Mouse (Mus musculus) embryonic facial prominence, embryonic 14.5 days (tissue): ENCODE data around the gene Hlx. TPM values are rescaled to one million over a fixed set of nuclear protein-coding genes. Genes with fewer than 3 reads are reported as not detected.

ENCODE experiments used
- ATAC-seq: fragments of 200-750 bp; cut with Nextera tagmentation; 2 replicates; pipeline ENCODE4 v1.8.0; 2017; ENCODE audit warnings: low read depth, moderate number of reproducible peaks, moderate TSS enrichment
- DNase-seq: peaks from one replicate; pipeline ENCODE4 v3.0.0-alpha.2; 2015; ENCODE audit warnings: low spot score
- H3K27ac ChIP-seq: fragments of 300-500 bp; sonication (generic); replicated peaks from 2 replicates; pipeline ENCODE4 v1.5.1; 2014; ENCODE audit warnings: low read depth, mild to moderate bottlenecking, low read length, moderate library complexity
- H3K27me3 ChIP-seq: fragments of 300-500 bp; sonication (generic); replicated peaks from 2 replicates; pipeline ENCODE4 v1.6.1; 2014; ENCODE audit warnings: low read length; ENCODE audit not compliant: control insufficient read depth, insufficient read depth
- H3K36me3 ChIP-seq: fragments of 300-500 bp; sonication (generic); 2 replicates; pipeline ENCODE4 v1.6.1; 2014; ENCODE audit warnings: low read length, mixed read lengths; ENCODE audit not compliant: control insufficient read depth, insufficient read depth
- H3K4me1 ChIP-seq: fragments of 300-500 bp; sonication (generic); 2 replicates; pipeline ENCODE4 v1.6.1; 2014; ENCODE audit warnings: antibody characterized with exemption, low read length; ENCODE audit not compliant: control insufficient read depth, insufficient read depth
- H3K4me2 ChIP-seq: fragments of 300-500 bp; sonication (generic); 2 replicates; pipeline ENCODE4 v1.6.1; 2014; ENCODE audit warnings: low read depth, mild to moderate bottlenecking, low read length, moderate library complexity, mixed read lengths
- H3K4me3 ChIP-seq: fragments of 300-500 bp; sonication (generic); 2 replicates; pipeline ENCODE4 v1.5.1; 2014; ENCODE audit warnings: low read depth, mild to moderate bottlenecking, low read length
- H3K9ac ChIP-seq: fragments of 300-500 bp; sonication (generic); 2 replicates; pipeline ENCODE4 v1.6.1; 2014; ENCODE audit warnings: low read depth, mild to moderate bottlenecking, low read length, moderate library complexity, mixed read lengths
- H3K9me3 ChIP-seq: fragments of 300-500 bp; sonication (generic); 2 replicates; pipeline ENCODE4 v1.6.1; 2016; ENCODE audit warnings: low read length; ENCODE audit not compliant: control insufficient read depth
- WGBS: fragments of 180-500 bp; shearing (Covaris S2); extraction: QIAGEN DNeasy Blood & Tissue Kit; methylation state at CpG from one replicate; pipeline ENCODE4 v1.1.7; 2014; 5-methylcytosine and 5-hydroxymethylcytosine counted together
- polyA plus RNA-seq: library from polyadenylated mRNA; unstranded; fragments of >200 nt; fragmentation: Nextera tagmentation; extraction: Ambion mirVana; gene quantifications from 2 replicates; pipeline ENCODE4 v1.2.1, GENCODE M21; 2014

The Hlx gene
- polyA plus RNA-seq, 1 experiment from 2014 or later, result 14.4 TPM

- peaks cover 13% of the 10 kb centered on the region; the same call in 1 of the 2 replicates for H3K4me1 ChIP-seq
- WGBS, result 5% methylated on average over 25 of the region's 25 CpGs
- ATAC-seq, result no peak
- H3K4me2 ChIP-seq, result no peak overlapping the region
- H3K36me3 ChIP-seq, result no peaks in the 10 kb centered on the region
- H3K9me3 ChIP-seq, result no peaks in the 10 kb centered on the region
- peak; percentile 26 for DNase-seq
- H3K27ac ChIP-seq, result no peak overlapping the region
- no peak overlapping the region for H3K9ac ChIP-seq
- H3K4me3 ChIP-seq, result no peak overlapping the region
- peaks cover 76% of the 10 kb centered on the region for H3K27me3 ChIP-seq
These were observed 2.8 kb upstream of the Hlx start for GRCm38 (mm10) chr1:184734991-184735920.

DNA sequence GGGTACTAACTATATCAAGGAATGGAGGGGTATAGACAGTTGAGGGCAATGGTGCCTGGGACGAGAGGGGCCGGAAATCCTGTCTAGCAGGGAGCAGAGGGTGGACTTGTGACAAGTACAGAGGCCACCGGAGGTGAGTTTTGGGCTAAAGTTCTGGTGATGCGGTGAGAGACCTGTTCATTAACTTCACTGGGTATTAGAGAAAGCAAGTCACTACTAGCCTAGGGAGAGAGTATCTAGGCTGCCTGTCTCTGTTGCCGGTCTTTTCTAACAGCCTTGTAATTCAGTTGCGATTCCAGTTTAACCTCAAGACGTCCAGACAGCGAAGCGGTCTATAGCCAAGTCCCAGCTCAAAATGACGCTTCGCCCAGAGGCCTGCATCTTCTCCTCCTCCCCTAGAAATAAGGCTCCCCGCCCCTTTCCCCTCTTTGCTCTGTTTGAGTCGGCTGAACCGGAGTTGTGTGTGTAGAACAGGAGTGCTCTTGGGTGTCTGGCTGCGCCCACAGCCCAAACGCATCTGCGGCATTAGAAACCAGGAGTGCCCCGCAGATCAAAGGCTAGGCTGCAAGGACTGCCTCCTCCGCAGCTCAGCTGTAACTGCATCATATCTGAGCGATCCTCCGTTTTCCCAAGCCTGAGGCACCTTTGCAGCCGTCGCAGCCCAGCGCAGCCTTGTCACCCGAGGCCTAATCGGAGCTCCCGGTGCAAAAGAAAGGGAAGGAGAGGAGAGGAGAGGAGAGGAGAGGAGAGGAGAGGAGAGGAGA, 1.8 kb upstream of the Hlx start:
- H3K27ac ChIP-seq, result no peak overlapping the region
- H3K4me1 ChIP-seq, result peaks cover 13% of the 10 kb centered on the region; the same call in 1 of the 2 replicates
- H3K36me3 ChIP-seq, result no peaks in the 10 kb centered on the region
- H3K4me3 ChIP-seq, result peak overlapping the region; percentile 60
- peaks cover 83% of the 10 kb centered on the region for H3K27me3 ChIP-seq
- H3K4me2 ChIP-seq, result peak overlapping the region; percentile 93; the same call in 1 of the 2 replicates
- ATAC-seq (no peak), DNase-seq (peak; percentile 12)
- H3K9me3 ChIP-seq, result no peaks in the 10 kb centered on the region
- 0 out of 2 replicates have a peak overlapping the region, but pooled peaks have one; percentile 16 for H3K9ac ChIP-seq
- 2% methylated on average over 27 of the region's 27 CpGs for WGBS

GRCm38 (mm10) chr1:184733300-184734066, 1.1 kb upstream of the Hlx start:
- no peak overlapping the region for H3K9ac ChIP-seq
- WGBS, result 5% methylated on average over 27 of the region's 28 CpGs
- ATAC-seq, result no peak

DNA sequence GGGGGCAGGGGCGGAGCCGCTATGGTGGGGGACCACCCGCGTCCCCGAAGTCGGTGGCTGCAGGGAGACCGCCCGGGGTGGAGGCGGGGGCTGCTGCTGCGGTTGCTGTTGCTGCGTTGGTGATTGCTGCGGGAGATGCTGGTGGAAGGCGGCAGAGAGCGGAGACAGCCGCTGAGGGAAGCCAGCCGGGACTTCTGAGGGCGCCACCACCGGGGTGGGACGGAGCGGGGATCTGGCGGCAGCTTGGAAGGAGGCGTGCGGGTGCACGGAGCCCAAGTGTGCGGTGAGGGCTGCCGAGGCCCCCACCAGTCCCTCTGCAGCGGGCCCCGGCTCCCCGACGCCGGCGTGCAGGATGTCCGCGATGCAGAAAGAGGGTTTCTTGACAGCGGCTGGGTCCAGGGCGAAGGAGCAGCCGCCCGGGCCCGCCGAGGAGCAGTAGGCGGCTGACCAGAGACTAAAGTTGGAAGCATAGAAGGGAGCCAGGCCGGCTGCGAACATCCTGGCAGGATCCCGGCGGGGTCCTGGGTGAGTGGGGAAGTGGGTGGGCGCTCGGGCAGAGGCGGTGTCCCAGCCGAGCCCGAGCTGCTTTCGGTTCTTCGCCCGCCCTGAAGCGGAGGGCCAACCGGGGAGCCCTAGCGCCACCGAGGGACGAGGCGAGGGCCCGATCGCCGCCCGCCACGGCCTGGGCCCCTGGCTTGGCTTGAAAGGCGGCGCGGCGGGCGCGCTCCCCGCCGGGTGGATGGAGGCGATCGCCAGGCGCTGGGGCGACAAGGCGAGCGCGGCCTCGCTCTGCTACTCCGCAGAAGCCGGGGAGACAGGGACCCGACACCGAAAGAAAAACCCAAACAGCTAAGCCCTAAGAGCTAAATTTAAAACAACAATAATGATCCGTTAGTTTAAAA, 524 bp downstream of the Hlx start:
- Histone ChIP-seq H3K4me1 (peaks cover 16% of the 10 kb centered on the region), H3K9ac (peak overlapping the region; percentile 72), H3K9me3 (no peaks in the 10 kb centered on the region), H3K4me3 (peak overlapping the region; percentile 60), H3K27me3 (peaks cover 97% of the 10 kb centered on the region), H3K4me2 (peak overlapping the region; percentile 93), H3K27ac (peak overlapping the region; percentile 84), H3K36me3 (no peaks in the 10 kb centered on the region)
- WGBS, result under 1% methylated on average over 59 of the region's 85 CpGs
- ATAC-seq (peak; percentile 17), DNase-seq (peak; percentile 35)

More at GRCm38 (mm10) chr1:184733300-184734066, 1.1 kb upstream of the Hlx start:
- Histone ChIP-seq H3K36me3 (no peaks in the 10 kb centered on the region), H3K4me3 (peak overlapping the region; percentile 60), H3K4me1 (peaks cover 13% of the 10 kb centered on the region; the same call in 1 of the 2 replicates), H3K9me3 (no peaks in the 10 kb centered on the region), H3K27me3 (peaks cover 87% of the 10 kb centered on the region), H3K4me2 (peak overlapping the region; percentile 93), H3K27ac (no peak overlapping the region)
- peak; percentile 36 for DNase-seq

- ATAC-seq (no peak), DNase-seq (no peak)
- Histone ChIP-seq H3K4me3 (peak overlapping the region; percentile 60), H3K9me3 (no peaks in the 10 kb centered on the region), H3K27me3 (peaks cover 97% of the 10 kb centered on the region), H3K9ac (peak overlapping the region; percentile 72), H3K27ac (peak overlapping the region; percentile 84), H3K4me1 (peaks cover 16% of the 10 kb centered on the region), H3K36me3 (no peaks in the 10 kb centered on the region), H3K4me2 (peak overlapping the region; percentile 93)
- 2% methylated on average over 17 of the region's 18 CpGs for WGBS
These were observed 1.3 kb downstream of the Hlx start for GRCm38 (mm10) chr1:184731091-184731640.

DNA sequence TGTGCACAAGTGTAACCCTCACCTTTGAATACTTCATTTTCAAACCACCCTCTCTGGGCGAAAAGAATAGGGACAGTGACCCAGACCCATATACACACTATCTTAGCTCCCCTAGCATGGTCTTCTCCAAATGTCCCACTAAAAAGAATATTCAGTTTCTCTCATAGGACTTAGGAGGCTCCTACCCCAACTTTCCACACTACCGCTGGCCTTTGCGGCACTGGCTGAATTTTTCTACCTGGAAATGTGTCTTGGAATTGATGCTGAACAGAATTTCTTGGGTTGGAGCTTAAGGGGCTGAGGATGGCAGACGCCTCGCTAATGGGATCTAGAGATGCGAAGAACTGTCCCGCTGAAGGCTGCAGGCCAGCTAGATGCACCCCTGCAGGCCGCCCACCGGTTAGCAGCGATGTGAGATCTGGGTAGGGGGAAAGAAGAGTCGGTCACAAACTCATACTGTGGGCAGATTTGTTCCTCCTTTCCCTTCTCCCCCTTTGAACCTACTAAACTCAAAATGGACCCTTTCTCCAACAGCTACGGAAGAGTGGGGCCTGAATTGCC, 1.9 kb downstream of the Hlx start:
- WGBS, result 5% methylated on average over 12 of the region's 12 CpGs
- H3K4me3 ChIP-seq, result peak overlapping the region; percentile 60
- DNase-seq (no peak), ATAC-seq (no peak)
- H3K9ac ChIP-seq, result peak overlapping the region; percentile 72
- H3K27me3 ChIP-seq, result peaks cover 97% of the 10 kb centered on the region
- H3K27ac ChIP-seq, result no peak overlapping the region
- H3K4me2 ChIP-seq, result peak overlapping the region; percentile 93
- H3K36me3 ChIP-seq, result no peaks in the 10 kb centered on the region
- H3K4me1 ChIP-seq, result peaks cover 16% of the 10 kb centered on the region
- no peaks in the 10 kb centered on the region for H3K9me3 ChIP-seq

DNA sequence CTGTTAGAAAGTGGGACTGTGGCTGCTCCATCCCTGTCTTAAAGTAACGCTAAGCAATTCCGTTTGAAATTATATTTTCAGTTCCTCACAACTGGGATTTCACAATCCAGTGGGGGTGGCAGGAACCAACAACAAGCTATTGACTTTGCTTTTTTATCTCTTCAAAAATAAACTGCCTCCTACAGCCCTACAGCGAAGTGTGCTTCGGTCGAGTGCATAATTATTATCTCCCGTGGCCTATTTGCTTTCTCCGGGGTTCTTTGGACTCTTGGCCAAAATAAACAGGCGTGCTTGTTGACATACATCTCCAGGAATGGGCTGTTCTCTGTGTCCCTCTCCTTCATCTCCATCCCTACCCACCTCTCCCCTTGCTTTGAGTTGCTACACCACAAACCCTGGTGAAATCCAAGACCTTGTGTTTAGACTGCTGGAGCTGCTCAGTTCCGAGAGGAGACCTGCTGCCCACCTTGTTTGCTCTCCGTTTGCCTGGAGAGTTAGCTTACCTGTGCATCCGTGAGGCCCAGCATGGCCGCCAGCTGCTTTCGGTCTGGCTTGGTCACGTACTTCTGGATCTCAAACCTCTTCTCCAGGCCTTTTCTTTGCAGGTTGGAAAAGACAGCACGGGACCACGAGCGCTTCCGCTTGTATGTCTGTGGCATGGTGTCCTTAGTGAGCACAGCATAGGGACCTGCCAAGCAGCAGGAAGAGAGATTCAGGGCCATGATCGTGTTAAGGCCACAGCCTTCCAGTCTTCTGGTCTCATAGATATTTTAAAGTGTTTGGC, 2.9 kb downstream of the Hlx start:
- H3K9ac ChIP-seq, result peak overlapping the region; percentile 72; the same call in 1 of the 2 replicates
- ATAC-seq, result no peak
- no peaks in the 10 kb centered on the region for H3K9me3 ChIP-seq
- 10% methylated on average over 19 of the region's 19 CpGs for WGBS
- H3K4me2 ChIP-seq, result peak overlapping the region; percentile 93
- DNase-seq, result no peak
- no peaks in the 10 kb centered on the region for H3K36me3 ChIP-seq
- H3K4me3 ChIP-seq, result peak overlapping the region; percentile 60
- no peak overlapping the region for H3K27ac ChIP-seq
- peaks cover 16% of the 10 kb centered on the region for H3K4me1 ChIP-seq
- H3K27me3 ChIP-seq, result peaks cover 97% of the 10 kb centered on the region
